26 mouse cellular contexts compared by ENCODE assay signal in genomic region chr13:116533163-116533562, GRCm38 (mm10).
"Had no signal": no experiment of that assay in that cellular context is flagged by ENCODE, and none has a peak within 500 bp of the region (broad histone marks: within the 10 kb centered on the region; RNA-seq: fewer than 3 reads in every experiment).

No protein-coding gene starts in this region.

- H3K4me2 ChIP-seq: heart, embryonic 12.5 days; hindbrain, embryonic 12.5 days; hindbrain, embryonic 14.5 days; intestine, embryonic 15.5 days; limb, embryonic 13.5 days; limb, embryonic 15.5 days; liver, embryonic 12.5 days had no signal

- H3K4me1 ChIP-seq: heart, embryonic 10.5 days; heart, embryonic 12.5 days; hindbrain, embryonic 10.5 days; hindbrain, embryonic 12.5 days; intestine, embryonic 15.5 days; limb, embryonic 13.5 days; limb, embryonic 15.5 days; liver, embryonic 12.5 days had no signal

- H3K27ac ChIP-seq: heart, embryonic 10.5 days; hindbrain, embryonic 10.5 days; hindbrain, embryonic 12.5 days; hindbrain, embryonic 14.5 days; intestine, embryonic 15.5 days; kidney, postnatal 0 days; limb, embryonic 13.5 days; limb, embryonic 15.5 days; liver, embryonic 12.5 days had no signal

- H3K9me3 ChIP-seq: heart, embryonic 10.5 days; heart, embryonic 12.5 days; hindbrain, embryonic 10.5 days; hindbrain, embryonic 12.5 days; intestine, embryonic 15.5 days; limb, embryonic 13.5 days; limb, embryonic 15.5 days; liver, embryonic 12.5 days had no signal

- H3K36me3 ChIP-seq: heart, embryonic 10.5 days; heart, embryonic 12.5 days; hindbrain, embryonic 10.5 days; hindbrain, embryonic 12.5 days; intestine, embryonic 15.5 days; limb, embryonic 13.5 days; limb, embryonic 15.5 days; liver, embryonic 12.5 days had no signal

- DNase-seq: forebrain, postnatal 0 days; gastrocnemius, postnatal 14 days; gastrocnemius, postnatal 36 days; heart, adult 18-20 months; heart, postnatal 10 days; heart, postnatal 4 days; kidney, adult 18-20 months; kidney, adult 8-10 months; kidney, postnatal 14 days; kidney, postnatal 36 days; layer of hippocampus, adult 9-11 months; layer of hippocampus, postnatal 36 days; left cerebral cortex, postnatal 4 days had no signal

- H3K27me3 ChIP-seq: heart, embryonic 12.5 days; hindbrain, embryonic 12.5 days; intestine, embryonic 15.5 days; limb, embryonic 13.5 days; limb, embryonic 15.5 days; liver, embryonic 12.5 days had no signal

- H3K4me3 ChIP-seq: heart, embryonic 10.5 days; heart, embryonic 12.5 days; hindbrain, embryonic 10.5 days; hindbrain, embryonic 12.5 days; intestine, embryonic 15.5 days; limb, embryonic 13.5 days; limb, embryonic 15.5 days; liver, embryonic 12.5 days had no signal

- H3K9ac ChIP-seq: forebrain, postnatal 0 days; heart, embryonic 12.5 days; hindbrain, embryonic 12.5 days; hindbrain, embryonic 14.5 days; intestine, embryonic 15.5 days; limb, embryonic 13.5 days; limb, embryonic 15.5 days; liver, embryonic 12.5 days had no signal

- ATAC-seq: forebrain, postnatal 0 days; hindbrain, embryonic 16.5 days; inflammation-experienced regulatory T-cells, adult 6 months; intestine, embryonic 15.5 days; intestine, postnatal 0 days; liver, embryonic 12.5 days had no signal
